Mouse (Mus musculus): Measurements from ENCODE around the gene Cstf1. TPM values are rescaled to one million over a fixed set of nuclear protein-coding genes. Genes with fewer than 3 reads are reported as not detected.
A peak's percentile ranks its signal among the peaks of the same experiment; 100 is the strongest.

Gene Cstf1
- polyA plus RNA-seq, 1 experiment = 16.2 TPM

DNA sequence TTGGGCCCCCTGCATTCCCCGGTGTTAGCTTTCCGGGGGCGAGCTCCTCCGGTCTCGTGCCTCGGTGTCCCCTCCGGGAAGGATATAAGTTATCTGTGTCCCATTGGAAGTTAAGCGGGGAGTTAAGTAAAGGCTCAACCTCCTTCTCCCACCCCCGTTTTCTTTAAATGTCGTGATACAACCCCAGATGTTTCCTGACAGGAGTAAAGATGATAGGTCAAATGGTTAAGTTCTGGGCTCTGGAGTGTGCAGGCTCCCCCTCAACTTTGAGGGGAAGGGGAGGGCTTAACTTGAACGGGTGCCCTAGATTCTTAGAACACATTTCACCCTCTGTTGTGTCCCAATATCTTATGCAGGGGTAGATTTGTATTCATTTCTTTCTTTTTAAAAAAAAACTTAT, 777 bp downstream of the Cstf1 start:
- no peak for TF ChIP-seq POLR2A (IDR thresholded peaks at IDR 0.05; ENCODE audit: borderline replicate concordance, low read depth, low read length)
- no peak for TF ChIP-seq CTCF (IDR thresholded peaks at IDR 0.05; ENCODE audit: low read depth, low read length)
- H3K4me1 ChIP-seq (ENCODE audit: control insufficient read depth, insufficient read depth, low read length) = peaks cover 11% of the 10 kb centered on the region
- peak overlapping the region; percentile 93 for H3K4me3 ChIP-seq (ENCODE audit: insufficient read depth, low read length)
- peak overlapping the region; percentile 42 for H3K27ac ChIP-seq (ENCODE audit: insufficient read depth, low read depth, low read length)

- TF ChIP-seq POLR2A (IDR thresholded peaks at IDR 0.05; ENCODE audit: borderline replicate concordance, low read depth, low read length) (no peak), CTCF (IDR thresholded peaks at IDR 0.05; ENCODE audit: low read depth, low read length) (no peak)
- H3K4me1 ChIP-seq (ENCODE audit: control insufficient read depth, insufficient read depth, low read length) = peaks cover 5% of the 10 kb centered on the region; the same call in 1 of the 2 replicates
Measured at GRCm38 (mm10) chr2:172376551-172376950, 6.1 kb downstream of the Cstf1 start.

DNA sequence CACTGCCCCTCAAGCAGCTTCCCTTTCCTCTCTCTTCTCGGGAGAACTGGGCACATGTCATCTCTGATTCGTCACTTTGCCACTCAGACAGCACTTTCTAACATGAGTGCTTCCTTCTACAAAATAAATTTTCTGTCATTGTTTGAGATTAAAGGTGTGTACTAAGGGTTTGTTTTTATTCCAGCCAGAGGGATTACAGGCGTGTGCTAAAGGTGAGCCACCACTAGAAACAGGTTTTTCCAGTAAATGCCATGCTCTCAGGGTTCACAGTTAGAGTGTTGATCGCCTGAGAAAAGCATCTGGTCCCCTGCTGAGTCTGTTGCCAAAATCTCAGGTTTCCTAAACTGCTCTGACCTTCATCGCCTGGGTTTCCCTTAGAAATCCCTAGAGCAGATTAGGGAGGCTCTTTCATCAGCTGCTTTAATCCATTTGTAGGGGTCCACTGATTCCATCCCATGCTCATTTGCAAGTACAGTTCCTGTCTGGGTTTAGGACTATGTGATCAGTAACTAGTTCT, 6.6 kb downstream of the Cstf1 start:
- Histone ChIP-seq H3K4me3 (ENCODE audit: insufficient read depth, low read length) (no peak overlapping the region), H3K4me1 (ENCODE audit: control insufficient read depth, insufficient read depth, low read length) (peaks cover 5% of the 10 kb centered on the region; the same call in 1 of the 2 replicates), H3K27ac (ENCODE audit: insufficient read depth, low read depth, low read length) (peak overlapping the region; percentile 33)
- TF ChIP-seq CTCF (IDR thresholded peaks at IDR 0.05; ENCODE audit: low read depth, low read length) (no peak), POLR2A (IDR thresholded peaks at IDR 0.05; ENCODE audit: borderline replicate concordance, low read depth, low read length) (no peak)

More at GRCm38 (mm10) chr2:172376551-172376950, 6.1 kb downstream of the Cstf1 start:
- Histone ChIP-seq H3K4me3 (ENCODE audit: insufficient read depth, low read length) (no peak overlapping the region), H3K27ac (ENCODE audit: insufficient read depth, low read depth, low read length) (no peak overlapping the region)

- Histone ChIP-seq H3K4me1 (ENCODE audit: control insufficient read depth, insufficient read depth, low read length) (peaks cover 5% of the 10 kb centered on the region; the same call in 1 of the 2 replicates), H3K27ac (ENCODE audit: insufficient read depth, low read depth, low read length) (no peak overlapping the region), H3K4me3 (ENCODE audit: insufficient read depth, low read length) (no peak overlapping the region)
- TF ChIP-seq CTCF (IDR thresholded peaks at IDR 0.05; ENCODE audit: low read depth, low read length) (peak; percentile 58), POLR2A (IDR thresholded peaks at IDR 0.05; ENCODE audit: borderline replicate concordance, low read depth, low read length) (no peak)
Measured at GRCm38 (mm10) chr2:172378332-172378731, 7.9 kb downstream of the Cstf1 start.

- Histone ChIP-seq H3K27ac (ENCODE audit: insufficient read depth, low read depth, low read length) (no peak overlapping the region), H3K4me3 (ENCODE audit: insufficient read depth, low read length) (no peak overlapping the region), H3K4me1 (ENCODE audit: control insufficient read depth, insufficient read depth, low read length) (peaks cover 5% of the 10 kb centered on the region; the same call in 1 of the 2 replicates)
- TF ChIP-seq POLR2A (IDR thresholded peaks at IDR 0.05; ENCODE audit: borderline replicate concordance, low read depth, low read length) = no peak
- TF ChIP-seq CTCF (IDR thresholded peaks at IDR 0.05; ENCODE audit: low read depth, low read length) = no peak
Measured at GRCm38 (mm10) chr2:172380513-172380912, 10.0 kb downstream of the Cstf1 start.

- Histone ChIP-seq H3K4me1 (ENCODE audit: control insufficient read depth, insufficient read depth, low read length) (peaks cover 5% of the 10 kb centered on the region; the same call in 1 of the 2 replicates), H3K4me3 (ENCODE audit: insufficient read depth, low read length) (no peak overlapping the region), H3K27ac (ENCODE audit: insufficient read depth, low read depth, low read length) (no peak overlapping the region)
- TF ChIP-seq CTCF (IDR thresholded peaks at IDR 0.05; ENCODE audit: low read depth, low read length) (no peak), POLR2A (IDR thresholded peaks at IDR 0.05; ENCODE audit: borderline replicate concordance, low read depth, low read length) (no peak)
Measured at GRCm38 (mm10) chr2:172381341-172381740, 10.9 kb downstream of the Cstf1 start.

DNA sequence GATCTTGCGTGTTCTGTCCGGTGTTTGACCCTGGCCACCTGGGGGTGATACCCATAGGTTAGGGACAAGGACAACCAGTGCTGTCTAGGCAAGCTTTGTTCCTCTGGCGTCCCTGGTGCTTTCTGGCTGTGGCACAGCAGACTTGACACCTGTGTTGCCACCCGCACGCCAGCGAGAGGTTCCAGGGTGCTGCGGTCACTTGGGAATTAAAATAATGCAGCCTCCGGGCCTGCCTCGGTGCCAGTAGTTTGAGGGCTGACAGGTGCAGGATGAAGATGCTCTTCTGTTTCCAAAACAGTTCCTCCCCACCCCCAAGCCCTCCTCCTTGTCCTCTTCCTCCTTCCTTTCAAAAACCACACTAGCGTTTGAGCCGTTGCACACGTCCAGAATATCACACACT, 11.4 kb downstream of the Cstf1 start:
- H3K4me3 ChIP-seq (ENCODE audit: insufficient read depth, low read length) = no peak overlapping the region
- no peak overlapping the region for H3K27ac ChIP-seq (ENCODE audit: insufficient read depth, low read depth, low read length)
- H3K4me1 ChIP-seq (ENCODE audit: control insufficient read depth, insufficient read depth, low read length) = peaks cover 5% of the 10 kb centered on the region; the same call in 1 of the 2 replicates
- TF ChIP-seq POLR2A (IDR thresholded peaks at IDR 0.05; ENCODE audit: borderline replicate concordance, low read depth, low read length) (no peak), CTCF (IDR thresholded peaks at IDR 0.05; ENCODE audit: low read depth, low read length) (no peak)

GRCm38 (mm10) chr2:172384715-172385114, 14.2 kb downstream of the Cstf1 start:
- TF ChIP-seq POLR2A (IDR thresholded peaks at IDR 0.05; ENCODE audit: borderline replicate concordance, low read depth, low read length) (no peak), CTCF (IDR thresholded peaks at IDR 0.05; ENCODE audit: low read depth, low read length) (no peak)
- no peaks in the 10 kb centered on the region for H3K4me1 ChIP-seq (ENCODE audit: control insufficient read depth, insufficient read depth, low read length)
- H3K4me3 ChIP-seq (ENCODE audit: insufficient read depth, low read length) = no peak overlapping the region
- H3K27ac ChIP-seq (ENCODE audit: insufficient read depth, low read depth, low read length) = no peak overlapping the region

DNA sequence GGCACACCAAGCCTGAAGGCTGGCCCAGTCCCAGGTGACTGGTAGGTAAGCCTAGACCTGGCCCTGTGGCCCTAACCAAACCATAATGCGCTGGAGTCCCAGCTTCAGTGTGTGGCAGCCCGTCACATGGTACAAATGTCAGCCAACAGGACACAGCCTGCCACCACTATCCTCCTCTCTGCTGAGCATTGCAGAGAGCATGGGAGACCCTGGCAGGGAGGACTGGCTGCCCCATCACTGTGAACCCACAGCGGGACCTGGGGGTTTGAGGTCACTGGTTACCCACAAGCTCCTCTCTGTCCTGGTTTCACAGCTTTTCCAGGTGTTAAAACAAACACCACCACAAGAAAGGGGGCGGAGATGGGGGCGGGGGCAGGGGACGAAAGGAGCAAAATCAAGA, 19.9 kb downstream of the Cstf1 start:
- no peak for TF ChIP-seq POLR2A (IDR thresholded peaks at IDR 0.05; ENCODE audit: borderline replicate concordance, low read depth, low read length)
- TF ChIP-seq CTCF (IDR thresholded peaks at IDR 0.05; ENCODE audit: low read depth, low read length) = no peak
- H3K4me3 ChIP-seq (ENCODE audit: insufficient read depth, low read length) = no peak overlapping the region
- peaks cover 28% of the 10 kb centered on the region for H3K4me1 ChIP-seq (ENCODE audit: control insufficient read depth, insufficient read depth, low read length)
- no peak overlapping the region for H3K27ac ChIP-seq (ENCODE audit: insufficient read depth, low read depth, low read length)

DNA sequence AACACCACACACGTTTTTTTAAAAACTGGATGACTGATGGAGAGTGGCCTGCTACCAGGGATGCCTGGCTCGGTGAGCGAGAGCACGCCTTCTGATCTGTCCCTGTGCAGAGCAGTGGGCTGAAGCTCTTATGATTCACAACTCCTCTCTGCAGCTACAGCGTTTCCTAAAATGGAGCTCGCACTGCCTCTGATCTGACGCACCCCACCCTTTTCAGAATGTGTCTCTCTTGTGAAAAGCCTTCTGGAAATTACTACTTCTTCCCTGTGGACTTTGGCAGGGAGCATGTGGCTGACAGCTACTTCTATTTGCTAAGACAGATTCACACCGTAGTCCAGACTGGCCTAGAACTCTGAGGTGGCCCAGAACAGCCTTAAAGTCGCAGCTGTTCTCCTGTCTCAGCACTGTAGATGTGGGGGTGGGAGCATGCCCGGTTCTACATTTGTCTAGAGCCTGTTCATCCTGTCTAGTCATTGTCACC, 21.6 kb downstream of the Cstf1 start:
- H3K27ac ChIP-seq (ENCODE audit: insufficient read depth, low read depth, low read length) = no peak overlapping the region
- TF ChIP-seq CTCF (IDR thresholded peaks at IDR 0.05; ENCODE audit: low read depth, low read length) = no peak
- TF ChIP-seq POLR2A (IDR thresholded peaks at IDR 0.05; ENCODE audit: borderline replicate concordance, low read depth, low read length) = no peak
- H3K4me1 ChIP-seq (ENCODE audit: control insufficient read depth, insufficient read depth, low read length) = peaks cover 36% of the 10 kb centered on the region
- H3K4me3 ChIP-seq (ENCODE audit: insufficient read depth, low read length) = no peak overlapping the region

All from bone marrow macrophage, adult 2 months (primary cell).